Mouse (Mus musculus): Measurements from ENCODE around the gene Sik2. TPM values are rescaled to one million over a fixed set of nuclear protein-coding genes. Genes with fewer than 3 reads are reported as not detected.

The Sik2 gene
- total and polyA plus RNA-seq, 3 experiments: 1.9 to 8.2 (median 6.0) TPM

DNA sequence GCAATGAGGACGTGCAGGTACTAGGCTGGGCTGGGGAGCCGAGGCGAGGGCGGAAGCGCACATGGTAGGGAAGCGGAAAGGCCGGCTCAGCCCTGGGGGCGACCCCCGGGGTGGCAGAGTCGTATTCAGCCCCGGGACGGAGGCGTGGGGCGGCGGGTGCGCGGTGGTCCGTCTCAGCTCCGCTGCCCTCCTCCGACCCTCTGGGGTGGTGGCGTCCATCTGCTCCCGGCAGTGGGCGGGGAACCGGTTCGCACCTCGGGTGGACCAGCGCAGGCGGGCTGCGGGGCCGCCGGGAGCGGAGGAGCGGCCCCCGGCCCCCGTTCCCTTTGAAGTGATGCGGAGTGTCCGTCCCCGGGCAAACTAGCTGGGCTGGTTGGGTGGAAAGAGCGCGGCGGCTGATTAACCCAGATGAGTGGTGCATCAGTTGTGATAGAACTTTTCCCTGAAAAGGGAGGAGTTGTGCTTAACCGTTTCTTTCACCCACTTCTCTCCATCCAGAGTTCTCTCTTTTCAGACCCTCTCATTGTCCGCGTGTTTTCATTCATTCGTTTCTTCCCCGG is 151.7 kb downstream of the Sik2 start (continued):
- TF ChIP-seq SMC3 (IDR thresholded peaks at IDR 0.05; ENCODE audit: low read depth, low read length) (no peak), EP300 (IDR thresholded peaks at IDR 0.05; ENCODE audit: low read length) (no peak), ZKSCAN1 (IDR thresholded peaks at IDR 0.05; ENCODE audit: borderline replicate concordance, low read depth, low read length) (no peak), GABPA (IDR thresholded peaks at IDR 0.05; ENCODE audit: insufficient replicate concordance, low read depth, low read length) (no peak), CHD2 (IDR thresholded peaks at IDR 0.05; ENCODE audit: low read length) (no peak), MAZ (IDR thresholded peaks at IDR 0.05; ENCODE audit: low read depth, low read length) (no peak; the same call in 1 of the 2 replicates)

DNA sequence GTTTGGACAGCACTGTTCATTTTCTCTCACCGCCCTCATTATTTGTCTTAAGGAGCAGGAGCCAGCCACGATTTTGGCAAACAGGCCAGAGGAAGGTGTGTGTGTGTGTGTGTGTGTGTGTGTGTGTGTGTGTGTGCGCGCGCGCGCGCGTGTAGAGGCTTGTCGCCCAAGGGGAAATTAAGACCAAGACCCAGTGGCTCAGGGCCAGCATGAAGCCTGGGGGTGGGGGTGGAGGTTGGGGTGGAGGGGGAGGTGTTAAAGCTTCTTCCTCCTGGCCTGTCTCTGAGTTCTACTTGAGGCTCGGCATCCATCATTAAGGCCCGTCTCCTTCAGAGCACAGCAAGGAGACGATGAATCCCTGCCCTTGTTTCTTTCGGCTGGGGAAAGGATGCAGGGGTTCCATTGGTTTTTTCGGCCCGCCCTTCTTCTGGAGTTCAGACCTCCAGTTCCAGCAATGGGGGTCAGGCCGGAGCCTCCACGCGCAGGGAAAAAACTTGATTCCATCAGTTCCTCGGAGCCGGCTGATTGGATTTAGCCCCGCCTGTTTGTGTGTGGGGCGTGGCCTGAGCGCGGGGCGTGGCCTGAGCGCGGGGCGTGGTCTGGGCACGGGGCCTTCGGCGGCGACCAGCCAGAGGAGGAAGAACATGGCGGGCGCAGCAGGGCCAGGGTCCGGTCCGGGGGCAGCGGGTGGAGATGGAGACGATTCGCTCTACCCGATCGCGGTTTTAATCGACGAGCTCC is 152.4 kb downstream of the Sik2 start:
- peaks cover 18% of the 10 kb centered on the region for H3K79me2 ChIP-seq (replicated peaks; ENCODE audit: control insufficient read depth, extremely low read depth, insufficient read depth, poor library complexity, severe bottlenecking)
- H3K27me3 ChIP-seq (replicated peaks): no peaks in the 10 kb centered on the region
- in situ Hi-C loops (cut with MboI; ENCODE audit: low pct_ligation_motif_present, low pct_unique_long_range_greater_than_20kb, low sequenced_read_pairs) (no loop called here), dilution Hi-C loops (cut with MboI; ENCODE audit: extremely low pct_ligation_motif_present, extremely low pct_unique_long_range_greater_than_20kb, low sequenced_read_pairs) (no loop called here)
- H3K9me3 ChIP-seq (replicated peaks; ENCODE audit: low read length): no peaks in the 10 kb centered on the region
- peaks cover 21 to 29% of the 10 kb centered on the region in 2 experiments for H3K4me1 ChIP-seq (ENCODE audit: control insufficient read depth in 1 of 2, insufficient read depth in 2 of 2)
- H3K4me3 ChIP-seq (replicated peaks in 1 of 3; ENCODE audit: low read depth in 2 of 3, low read length in 2 of 3, poor library complexity in 1 of 3): peak overlapping the region; percentile 72 to 94 (median 86)
- peak overlapping the region; percentile 78 for H3K27ac ChIP-seq (ENCODE audit: insufficient read depth, low read depth)
- peak; percentile 83 for DNase-seq (ENCODE audit: extremely low read depth)
- peak overlapping the region; percentile 70 for H3K4me2 ChIP-seq (ENCODE audit: insufficient read depth, low read depth, poor library complexity, severe bottlenecking)
- H3K9ac ChIP-seq (ENCODE audit: insufficient read depth, low read depth): peak overlapping the region; percentile 82
- peaks cover 24 to 29% of the 10 kb centered on the region in 2 experiments for H3K36me3 ChIP-seq (replicated peaks in 1 of 2; ENCODE audit: control insufficient read depth in 1 of 2, insufficient read depth in 1 of 2, low read length in 1 of 2)
- peak; percentile 89 for TF ChIP-seq TCF12 (IDR thresholded peaks at IDR 0.05; ENCODE audit: low read depth, low read length)
- no peak for TF ChIP-seq ZNF384 (IDR thresholded peaks at IDR 0.05; ENCODE audit: low read depth, low read length)
- TF ChIP-seq MAFK (IDR thresholded peaks at IDR 0.05; ENCODE audit: insufficient replicate concordance, low read length): no peak
- peak; percentile 93 for TF ChIP-seq NELFE (IDR thresholded peaks at IDR 0.05; ENCODE audit: low read depth, low read length)
- TF ChIP-seq ZMIZ1 (IDR thresholded peaks at IDR 0.05; ENCODE audit: low read depth, low read length): peak; percentile 93
- TF ChIP-seq TBP (conservative IDR thresholded peaks at IDR 0.05; ENCODE audit: low read depth, low read length): peak; percentile 53; the same call in 1 of the 2 replicates
- peak; percentile 68 for TF ChIP-seq NRF1 (IDR thresholded peaks at IDR 0.05; ENCODE audit: low read depth, low read length)
- TF ChIP-seq USF1 (IDR thresholded peaks at IDR 0.05; ENCODE audit: low read depth, low read length): no peak; the same call in 1 of the 2 replicates
- TF ChIP-seq PAX5 (IDR thresholded peaks at IDR 0.05; ENCODE audit: low read length): no peak
- no peak; the same call in 1 of the 2 replicates for TF ChIP-seq POLR2AphosphoS2 (IDR thresholded peaks at IDR 0.05; ENCODE audit: low read depth, low read length)
- peak; percentile 18; the same call in 1 of the 2 replicates for TF ChIP-seq MXI1 (IDR thresholded peaks at IDR 0.05; ENCODE audit: low read depth, low read length)
- TF ChIP-seq POLR2A (IDR thresholded peaks at IDR 0.05; ENCODE audit: low read depth, low read length): peak; percentile 93
- TF ChIP-seq BHLHE40 (IDR thresholded peaks at IDR 0.05; ENCODE audit: low read depth, low read length): peak; percentile 35; the same call in 1 of the 2 replicates
- peak; percentile 36; the same call in 1 of the 2 replicates for TF ChIP-seq MAX (IDR thresholded peaks at IDR 0.05; ENCODE audit: low read length)
- TF ChIP-seq CHD2 (IDR thresholded peaks at IDR 0.05; ENCODE audit: low read length): no peak
- no peak for TF ChIP-seq CTCF (conservative IDR thresholded peaks at IDR 0.05 in 1 of 2, IDR thresholded peaks at IDR 0.05 in 1 of 2; ENCODE audit: low read depth in 2 of 2, low read length in 2 of 2)
- TF ChIP-seq ETS1 (conservative IDR thresholded peaks at IDR 0.05; ENCODE audit: low read depth, low read length): no peak
- no peak for TF ChIP-seq KAT2A (IDR thresholded peaks at IDR 0.05; ENCODE audit: insufficient replicate concordance, low read length)
- peak; percentile 41; the same call in 1 of the 2 replicates for TF ChIP-seq ELF1 (IDR thresholded peaks at IDR 0.05; ENCODE audit: low read depth, low read length)
- peak; percentile 64; the same call in 1 of the 2 replicates for TF ChIP-seq SIN3A (IDR thresholded peaks at IDR 0.05; ENCODE audit: low read length)
- TF ChIP-seq JUN (IDR thresholded peaks at IDR 0.05; ENCODE audit: insufficient read depth, low read depth, low read length): no peak
- no peak for TF ChIP-seq USF2 (conservative IDR thresholded peaks at IDR 0.05; ENCODE audit: low read depth, low read length)
- no peak for TF ChIP-seq E2F4 (IDR thresholded peaks at IDR 0.05; ENCODE audit: insufficient replicate concordance, low read depth, low read length)
- TF ChIP-seq SMC3 (IDR thresholded peaks at IDR 0.05; ENCODE audit: low read depth, low read length): no peak
- TF ChIP-seq RCOR1 (conservative IDR thresholded peaks at IDR 0.05; ENCODE audit: low read depth, low read length): no peak
- TF ChIP-seq EP300 (IDR thresholded peaks at IDR 0.05; ENCODE audit: low read length): no peak; the same call in 1 of the 2 replicates
- peak; percentile 60; the same call in 1 of the 2 replicates for TF ChIP-seq MAZ (IDR thresholded peaks at IDR 0.05; ENCODE audit: low read depth, low read length)
- no peak for TF ChIP-seq JUND (conservative IDR thresholded peaks at IDR 0.05; ENCODE audit: low read depth, low read length)
- no peak for TF ChIP-seq RAD21 (IDR thresholded peaks at IDR 0.05; ENCODE audit: low read depth, low read length)
- TF ChIP-seq GABPA (IDR thresholded peaks at IDR 0.05; ENCODE audit: insufficient replicate concordance, low read depth, low read length): no peak
- TF ChIP-seq MEF2A (IDR thresholded peaks at IDR 0.05; ENCODE audit: borderline replicate concordance, low read depth, low read length): peak; percentile 43; the same call in 1 of the 2 replicates
- no peak for TF ChIP-seq ZC3H11A (IDR thresholded peaks at IDR 0.05; ENCODE audit: low read depth, low read length)
- TF ChIP-seq IRF4 (IDR thresholded peaks at IDR 0.05; ENCODE audit: low read depth, low read length): 0 out of 2 replicates have a peak, but pooled peaks have one; percentile 3
